Mouse (Mus musculus) heart, embryonic 13.5 days (tissue): ENCODE results near the gene Fdxr. TPM values are rescaled to one million over a fixed set of nuclear protein-coding genes. Genes with fewer than 3 reads are reported as not detected.

Experiments
- ATAC-seq: fragments of 200-750 bp; cut with Nextera tagmentation; 2 replicates; pipeline ENCODE4 v1.8.0; 2017; ENCODE audit warnings: moderate TSS enrichment; ENCODE audit not compliant: insufficient number of reproducible peaks, low FRiP score, low TSS enrichment; ENCODE audit errors: extremely low read depth
- H3K27ac ChIP-seq: fragments of 300-500 bp; sonication (generic); replicated peaks from 2 replicates; pipeline ENCODE4 v1.5.1; 2015; ENCODE audit warnings: moderate library complexity, mild to moderate bottlenecking, inconsistent platforms
- H3K27me3 ChIP-seq: fragments of 300-500 bp; sonication (generic); replicated peaks from 2 replicates; pipeline ENCODE4 v1.6.1; 2015; ENCODE audit warnings: mild to moderate bottlenecking, inconsistent platforms
- H3K36me3 ChIP-seq: fragments of 300-500 bp; sonication (generic); 2 replicates; pipeline ENCODE4 v1.6.1; 2015; ENCODE audit warnings: mild to moderate bottlenecking, inconsistent platforms
- H3K4me1 ChIP-seq: fragments of 300-500 bp; sonication (generic); 2 replicates; pipeline ENCODE4 v1.6.1; 2015; ENCODE audit warnings: inconsistent platforms
- H3K4me2 ChIP-seq: fragments of 300-500 bp; sonication (generic); 2 replicates; pipeline ENCODE4 v1.6.1; 2015; ENCODE audit warnings: inconsistent platforms, mild to moderate bottlenecking, moderate library complexity
- H3K4me3 ChIP-seq: fragments of 300-500 bp; sonication (generic); 2 replicates; pipeline ENCODE4 v1.5.1; 2015; ENCODE audit warnings: moderate library complexity, mild to moderate bottlenecking, inconsistent platforms
- H3K9ac ChIP-seq: fragments of 300-500 bp; sonication (generic); 2 replicates; pipeline ENCODE4 v1.6.1; 2015; ENCODE audit warnings: inconsistent platforms, mild to moderate bottlenecking, moderate library complexity
- H3K9me3 ChIP-seq: fragments of 300-500 bp; sonication (generic); 2 replicates; pipeline ENCODE4 v1.6.1; 2016; ENCODE audit warnings: inconsistent platforms
- WGBS: fragments of 180-500 bp; shearing (Covaris S2); methylation state at CpG from one replicate; pipeline ENCODE4 v1.1.7; 2015; ENCODE audit warnings: mixed read lengths; 5-methylcytosine and 5-hydroxymethylcytosine counted together
- polyA plus RNA-seq: library from polyadenylated mRNA; unstranded; fragments of >200 nt; fragmentation: Nextera tagmentation; extraction: Ambion mirVana; gene quantifications from 2 replicates; pipeline ENCODE4 v1.2.1, GENCODE M21; 2015

The Fdxr gene
- polyA plus RNA-seq, 1 experiment from 2014 or later, result 9.5 TPM

- no peak for ATAC-seq
- 77% methylated on average over 2 of the region's 2 CpGs for WGBS
Observed at GRCm38 (mm10) chr11:115301351-115301750, 24.5 kb upstream of the Fdxr start.

DNA sequence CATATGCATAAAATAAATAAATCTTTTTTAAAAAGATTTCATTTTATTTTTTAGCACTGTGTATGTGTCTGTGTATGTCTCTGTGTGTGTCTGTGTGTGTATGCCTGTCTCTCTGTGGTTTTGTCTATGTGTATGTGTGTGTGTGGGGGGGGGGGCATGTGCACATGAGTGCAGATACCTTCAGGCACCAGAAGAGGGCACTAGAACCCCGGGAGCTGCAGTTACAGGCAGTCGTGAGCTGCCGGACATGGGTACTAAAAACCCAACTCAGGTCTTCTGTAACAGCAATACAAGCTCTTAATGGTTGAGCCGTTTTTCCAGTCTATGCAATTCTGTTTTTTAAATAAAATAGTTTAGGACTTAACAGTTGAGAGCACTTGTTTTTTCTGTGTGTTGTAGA is 23.9 kb upstream of the Fdxr start:
- Histone ChIP-seq H3K9me3 (no peaks in the 10 kb centered on the region), H3K36me3 (no peaks in the 10 kb centered on the region), H3K27ac (no peak overlapping the region), H3K4me2 (no peak overlapping the region), H3K4me3 (no peak overlapping the region), H3K4me1 (peaks cover 12% of the 10 kb centered on the region), H3K9ac (no peak overlapping the region), H3K27me3 (peaks cover 50% of the 10 kb centered on the region)
- ATAC-seq, result no peak
- 77% methylated on average over 4 of the region's 4 CpGs for WGBS

More at GRCm38 (mm10) chr11:115301351-115301750, 24.5 kb upstream of the Fdxr start:
- Histone ChIP-seq H3K27ac (no peak overlapping the region), H3K9ac (no peak overlapping the region), H3K9me3 (no peaks in the 10 kb centered on the region), H3K4me3 (no peak overlapping the region), H3K36me3 (no peaks in the 10 kb centered on the region), H3K4me2 (no peak overlapping the region), H3K4me1 (peaks cover 16% of the 10 kb centered on the region), H3K27me3 (peaks cover 44% of the 10 kb centered on the region)

DNA sequence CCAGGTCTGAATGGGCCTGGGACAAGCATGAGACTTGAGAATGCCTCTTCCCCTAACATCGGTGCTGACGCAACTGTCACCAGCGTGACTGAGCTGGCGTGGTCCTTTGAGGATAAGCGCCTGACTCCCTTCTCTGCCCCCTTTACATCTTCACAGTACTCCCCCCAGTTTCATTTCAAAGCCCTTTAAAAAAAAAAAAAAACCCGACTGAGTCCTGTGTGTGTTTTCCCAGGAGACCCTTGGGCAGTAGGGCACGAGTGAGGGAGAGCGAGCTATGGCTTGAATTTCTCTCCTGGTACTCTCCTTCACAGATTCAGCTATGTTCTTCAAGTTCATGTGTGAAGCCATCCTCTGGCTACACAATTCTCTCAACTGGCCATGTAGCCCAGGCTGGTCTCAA is 21.3 kb upstream of the Fdxr start:
- Histone ChIP-seq H3K4me3 (no peak overlapping the region), H3K36me3 (no peaks in the 10 kb centered on the region), H3K4me1 (peaks cover 12% of the 10 kb centered on the region), H3K9ac (no peak overlapping the region), H3K9me3 (no peaks in the 10 kb centered on the region), H3K27me3 (peaks cover 42% of the 10 kb centered on the region), H3K27ac (no peak overlapping the region), H3K4me2 (no peak overlapping the region)
- 52% methylated on average over 8 of the region's 8 CpGs for WGBS
- no peak for ATAC-seq

DNA sequence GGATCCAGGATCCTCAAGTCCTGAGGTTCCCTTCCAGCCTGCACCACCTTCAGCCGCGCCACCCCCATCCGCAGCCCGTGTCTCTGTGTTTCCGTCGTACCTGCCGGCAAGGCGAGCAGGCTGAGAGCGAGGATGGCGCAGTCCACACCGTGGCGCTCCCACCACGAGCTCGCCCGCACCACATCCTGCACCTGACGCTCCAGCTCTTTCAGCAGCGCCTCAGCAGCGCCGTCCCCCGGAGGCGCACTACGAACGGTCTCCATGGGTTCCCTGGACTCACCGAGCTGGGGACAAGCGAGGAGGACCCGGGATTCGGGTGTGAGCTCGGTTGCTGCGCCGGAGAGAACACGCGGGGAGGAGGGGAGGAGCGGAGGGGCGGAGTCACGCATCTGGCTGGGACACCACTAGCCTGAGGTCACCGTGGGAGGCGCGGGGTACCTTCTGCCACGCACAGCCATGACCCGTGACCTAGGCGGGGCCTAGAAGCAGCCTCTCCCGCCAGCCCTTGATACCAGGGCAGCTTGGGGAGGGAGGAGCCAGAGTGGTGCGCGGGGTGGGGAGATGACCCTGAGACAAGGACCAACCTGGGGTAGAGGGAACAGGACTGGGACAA is 20.5 kb upstream of the Fdxr start, which contains the start of gene Fads6:
TSS of gene Fads6 (minus strand) at position 450 of the 613 bp plus-strand sequence.
- peak; percentile 23; the same call in 1 of the 2 replicates for ATAC-seq
- peaks cover 42% of the 10 kb centered on the region for H3K27me3 ChIP-seq
- WGBS, result under 1% methylated on average over 44 of the region's 44 CpGs
- H3K36me3 ChIP-seq, result no peaks in the 10 kb centered on the region
- no peaks in the 10 kb centered on the region for H3K9me3 ChIP-seq
- H3K4me3 ChIP-seq, result peak within 1 kb of the TSS; percentile 59
- H3K9ac ChIP-seq, result peak within 1 kb of the TSS; percentile 70
- peaks cover 20% of the 10 kb centered on the region for H3K4me1 ChIP-seq
- no peak within 1 kb of the TSS for H3K27ac ChIP-seq
- peak within 1 kb of the TSS; percentile 91 for H3K4me2 ChIP-seq

DNA sequence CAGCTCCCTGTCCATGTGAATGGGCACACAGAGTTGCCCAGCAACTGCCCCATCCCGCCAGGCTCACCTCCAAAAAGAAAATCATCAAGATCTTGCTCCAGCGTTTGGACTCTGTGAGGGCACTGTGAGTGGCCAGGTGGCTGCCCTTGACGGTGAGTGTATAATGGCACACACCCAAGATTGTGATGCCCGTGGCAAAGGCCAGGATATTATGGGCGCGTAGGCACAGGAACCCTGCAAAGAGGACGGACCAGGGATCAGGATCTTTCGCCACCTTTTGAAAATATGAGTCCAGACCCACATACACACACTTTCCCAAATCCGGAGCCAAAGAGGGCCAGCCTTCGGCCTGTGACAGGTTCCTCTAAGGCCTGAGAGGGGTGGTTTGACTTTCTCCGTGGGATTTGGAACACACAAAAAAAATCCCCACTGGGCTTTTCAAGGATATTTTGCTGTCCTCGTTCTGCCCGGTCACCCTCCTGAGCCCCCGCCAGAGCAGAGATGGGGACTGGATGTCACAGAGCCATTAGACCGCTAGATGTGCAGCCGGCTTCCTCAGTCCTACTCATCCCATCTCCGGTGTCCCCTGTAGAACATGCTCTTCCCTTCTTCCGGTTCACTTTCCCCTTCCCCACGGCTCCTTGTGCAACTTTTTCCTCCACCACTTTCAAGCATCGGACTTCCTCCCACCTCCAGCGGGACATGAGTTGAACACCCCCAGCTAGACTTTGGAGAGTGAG is 19.8 kb upstream of the Fdxr start:
- 52% methylated on average over 21 of the region's 21 CpGs for WGBS
- Histone ChIP-seq H3K27ac (no peak overlapping the region), H3K4me3 (peak overlapping the region; percentile 59), H3K4me1 (peaks cover 23% of the 10 kb centered on the region), H3K4me2 (peak overlapping the region; percentile 91), H3K9ac (peak overlapping the region; percentile 70), H3K27me3 (peaks cover 42% of the 10 kb centered on the region), H3K9me3 (no peaks in the 10 kb centered on the region), H3K36me3 (no peaks in the 10 kb centered on the region)
- ATAC-seq, result no peak

DNA sequence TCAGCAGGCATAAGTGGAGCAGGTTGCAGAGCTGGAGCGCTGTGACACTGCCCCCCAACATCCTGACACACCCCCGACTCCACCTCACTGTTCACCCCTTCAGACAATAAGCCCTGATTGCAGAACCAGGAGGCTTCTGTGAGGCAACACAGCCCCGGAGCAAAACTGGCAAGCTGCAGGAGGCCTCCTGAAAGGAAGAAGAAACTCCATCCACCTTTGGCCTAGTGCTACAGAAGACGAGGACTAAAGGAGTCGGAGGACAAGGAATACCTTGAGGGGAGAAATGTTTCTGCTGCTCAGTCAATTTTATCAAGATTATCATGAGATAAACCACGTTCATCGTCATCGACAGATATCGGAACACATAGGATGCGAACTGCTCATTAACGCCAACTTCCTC is 19.1 kb upstream of the Fdxr start:
- Histone ChIP-seq H3K36me3 (no peaks in the 10 kb centered on the region), H3K9me3 (no peaks in the 10 kb centered on the region), H3K27ac (no peak overlapping the region), H3K4me1 (peaks cover 27% of the 10 kb centered on the region), H3K4me3 (no peak overlapping the region), H3K27me3 (peaks cover 42% of the 10 kb centered on the region), H3K4me2 (no peak overlapping the region), H3K9ac (no peak overlapping the region)
- no peak for ATAC-seq
- 81% methylated on average over 11 of the region's 11 CpGs for WGBS

- H3K4me1 ChIP-seq, result peaks cover 32% of the 10 kb centered on the region
- ATAC-seq, result no peak
- H3K27ac ChIP-seq, result 0 out of 2 replicates have a peak overlapping the region, but pooled peaks have one; percentile 16
- H3K4me2 ChIP-seq, result no peak overlapping the region
- H3K27me3 ChIP-seq, result peaks cover 22% of the 10 kb centered on the region
- no peaks in the 10 kb centered on the region for H3K36me3 ChIP-seq
- H3K4me3 ChIP-seq, result no peak overlapping the region
- H3K9ac ChIP-seq, result no peak overlapping the region
- WGBS, result 48% methylated on average over 14 of the region's 14 CpGs
- no peaks in the 10 kb centered on the region for H3K9me3 ChIP-seq
Observed at GRCm38 (mm10) chr11:115292631-115293375, 16.0 kb upstream of the Fdxr start.

DNA sequence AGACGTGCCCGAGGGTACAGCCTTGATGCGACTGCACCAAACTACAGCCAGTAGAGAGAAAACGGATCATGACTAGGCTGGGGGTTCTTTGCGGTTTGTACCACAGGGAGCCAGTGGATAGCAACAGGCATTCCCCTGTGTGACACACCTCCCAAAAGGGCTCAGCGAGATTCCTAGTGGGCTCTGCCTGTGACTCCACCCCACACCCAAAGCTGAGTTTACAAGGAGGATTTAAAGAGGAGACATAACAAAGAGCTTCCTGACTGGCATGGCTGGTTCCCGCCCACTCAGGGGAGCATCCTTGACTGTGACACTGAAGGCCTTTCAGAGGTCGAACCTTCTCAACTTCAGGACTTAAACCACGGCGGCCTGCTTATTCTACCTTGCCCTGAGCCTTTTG is 14.7 kb upstream of the Fdxr start:
- 75% methylated on average over 10 of the region's 10 CpGs for WGBS
- Histone ChIP-seq H3K4me1 (peaks cover 21% of the 10 kb centered on the region), H3K4me3 (no peak overlapping the region), H3K27ac (peak overlapping the region; percentile 32; the same call in 1 of the 2 replicates), H3K4me2 (no peak overlapping the region), H3K27me3 (peaks cover 9% of the 10 kb centered on the region), H3K9ac (no peak overlapping the region), H3K9me3 (no peaks in the 10 kb centered on the region), H3K36me3 (no peaks in the 10 kb centered on the region)
- ATAC-seq, result no peak

GRCm38 (mm10) chr11:115290919-115291318 is 14.1 kb upstream of the Fdxr start:
- Histone ChIP-seq H3K36me3 (no peaks in the 10 kb centered on the region), H3K27ac (peak overlapping the region; percentile 62), H3K4me1 (peaks cover 21% of the 10 kb centered on the region), H3K4me3 (no peak overlapping the region), H3K4me2 (no peak overlapping the region), H3K9me3 (no peaks in the 10 kb centered on the region), H3K27me3 (peaks cover 4% of the 10 kb centered on the region), H3K9ac (no peak overlapping the region)
- no peak for ATAC-seq
- 50% methylated on average over 6 of the region's 6 CpGs for WGBS

DNA sequence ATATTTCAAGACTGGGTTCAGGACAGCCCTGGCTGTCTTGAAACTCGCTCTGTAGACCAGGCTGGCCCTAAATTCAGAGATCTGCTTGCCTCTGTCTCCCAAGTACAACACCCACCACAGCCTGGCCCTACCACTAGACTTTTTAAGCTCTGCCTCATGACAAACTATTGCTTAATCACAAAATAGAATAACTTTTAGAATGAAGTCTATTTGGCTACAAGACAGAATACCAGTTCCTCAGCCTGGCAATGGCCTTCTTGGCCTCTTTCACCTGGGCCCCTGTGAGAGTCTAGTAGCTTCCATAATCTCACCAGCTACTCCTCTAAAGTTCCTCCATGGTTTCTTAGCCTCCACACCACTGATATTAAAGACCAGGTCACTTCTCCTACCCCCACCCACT is 13.5 kb upstream of the Fdxr start:
- no peak overlapping the region for H3K4me2 ChIP-seq
- WGBS, result 75% methylated on average over 1 of the region's 1 CpGs
- H3K4me3 ChIP-seq, result no peak overlapping the region
- H3K27ac ChIP-seq, result peak overlapping the region; percentile 62
- H3K36me3 ChIP-seq, result no peaks in the 10 kb centered on the region
- H3K9ac ChIP-seq, result no peak overlapping the region
- no peak for ATAC-seq
- H3K4me1 ChIP-seq, result peaks cover 21% of the 10 kb centered on the region
- H3K9me3 ChIP-seq, result no peaks in the 10 kb centered on the region
- no peaks in the 10 kb centered on the region; the same call in 1 of the 2 replicates for H3K27me3 ChIP-seq

DNA sequence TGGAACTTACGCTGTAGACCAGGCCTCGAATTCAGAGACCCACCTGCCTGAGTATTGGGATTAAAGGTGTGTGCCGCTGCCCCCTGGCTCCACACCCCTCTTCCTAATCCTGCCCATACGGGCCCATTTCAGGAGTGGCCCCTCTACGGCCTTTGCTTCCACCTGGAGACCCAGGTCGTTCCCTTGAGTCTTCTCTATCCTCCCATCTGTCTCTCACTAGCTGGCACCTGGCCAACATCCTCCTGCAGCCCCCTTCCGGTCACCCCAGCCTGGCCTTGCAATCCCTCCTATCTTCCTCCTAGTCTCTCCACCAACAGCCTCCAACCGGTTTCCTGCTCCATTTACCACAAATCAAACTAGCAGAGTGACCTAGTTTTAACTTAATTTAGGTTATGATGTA is 13.0 kb upstream of the Fdxr start:
- no peak overlapping the region for H3K4me3 ChIP-seq
- no peaks in the 10 kb centered on the region; the same call in 1 of the 2 replicates for H3K27me3 ChIP-seq
- H3K9me3 ChIP-seq, result no peaks in the 10 kb centered on the region
- H3K27ac ChIP-seq, result no peak overlapping the region
- 67% methylated on average over 8 of the region's 8 CpGs for WGBS
- H3K4me1 ChIP-seq, result peaks cover 21% of the 10 kb centered on the region
- no peaks in the 10 kb centered on the region for H3K36me3 ChIP-seq
- no peak overlapping the region for H3K4me2 ChIP-seq
- no peak for ATAC-seq
- H3K9ac ChIP-seq, result no peak overlapping the region
